Mouse (Mus musculus): ENCODE measurements around the gene Fkbp10.

The Fkbp10 gene

GRCm38 (mm10) chr11:100394353-100395074 lies 21.0 kb upstream of the Fkbp10 start:
- DNase-seq (ENCODE audit: low spot score in 2 of 2), result no peak

DNA sequence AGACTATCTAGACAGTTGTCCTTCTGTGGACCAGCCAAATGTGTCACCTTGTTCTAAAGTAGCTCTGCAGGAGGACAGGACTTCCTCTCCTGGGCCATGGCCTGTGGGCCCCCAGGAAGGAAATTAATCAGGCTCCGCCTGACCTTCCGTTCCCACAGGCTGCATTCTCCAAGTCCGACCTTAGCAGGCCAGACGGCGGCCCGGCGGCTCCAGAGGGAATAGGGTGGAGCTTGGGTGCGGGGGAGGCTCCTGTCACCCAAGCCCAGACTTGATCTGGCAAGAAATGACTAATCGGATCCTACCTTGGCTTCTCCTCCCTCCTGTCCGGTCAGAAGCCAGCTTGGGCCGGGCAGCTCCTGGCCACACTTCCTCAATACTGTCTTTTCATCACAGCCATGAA lies 20.3 kb upstream of the Fkbp10 start:
- no peak for DNase-seq (ENCODE audit: low spot score in 2 of 2)

DNA sequence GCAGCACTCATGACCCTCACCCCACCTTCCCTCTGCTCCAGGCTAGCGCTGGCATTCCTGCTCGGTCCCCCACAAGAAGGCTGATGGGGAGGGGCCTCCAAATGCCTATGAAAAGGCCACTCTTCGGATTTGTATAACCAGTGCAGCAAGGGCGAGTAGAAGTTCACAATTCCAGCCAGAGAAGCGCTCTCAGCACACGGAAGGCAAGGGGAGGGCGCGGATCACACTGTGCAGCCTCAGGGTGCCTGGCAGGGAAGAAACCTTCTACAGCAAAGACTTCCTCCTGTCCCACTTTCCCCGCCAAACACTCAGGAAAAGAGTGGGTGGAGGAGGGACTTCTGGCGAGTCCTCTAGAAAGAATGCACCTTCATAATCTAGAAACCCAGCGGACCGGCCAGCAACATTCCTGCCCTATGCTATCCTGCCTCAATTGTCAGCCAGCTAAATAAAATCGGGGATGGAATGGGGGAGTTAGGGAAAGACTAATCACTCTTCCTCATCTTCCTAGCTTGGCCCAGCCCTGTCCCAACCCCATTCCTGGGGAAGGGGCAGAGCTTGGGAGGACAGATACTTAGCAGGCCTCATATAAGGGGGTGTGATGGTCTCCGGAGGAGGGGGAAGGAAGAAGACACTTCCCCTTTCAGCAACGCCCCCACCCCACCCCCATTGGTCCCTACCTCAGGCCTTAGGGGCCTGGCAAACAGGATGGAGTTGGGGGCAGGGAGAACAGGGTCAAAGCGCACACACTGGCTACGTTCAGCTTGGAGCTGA lies 19.5 kb upstream of the Fkbp10 start:
- no peak for DNase-seq (ENCODE audit: low spot score in 2 of 2)

DNA sequence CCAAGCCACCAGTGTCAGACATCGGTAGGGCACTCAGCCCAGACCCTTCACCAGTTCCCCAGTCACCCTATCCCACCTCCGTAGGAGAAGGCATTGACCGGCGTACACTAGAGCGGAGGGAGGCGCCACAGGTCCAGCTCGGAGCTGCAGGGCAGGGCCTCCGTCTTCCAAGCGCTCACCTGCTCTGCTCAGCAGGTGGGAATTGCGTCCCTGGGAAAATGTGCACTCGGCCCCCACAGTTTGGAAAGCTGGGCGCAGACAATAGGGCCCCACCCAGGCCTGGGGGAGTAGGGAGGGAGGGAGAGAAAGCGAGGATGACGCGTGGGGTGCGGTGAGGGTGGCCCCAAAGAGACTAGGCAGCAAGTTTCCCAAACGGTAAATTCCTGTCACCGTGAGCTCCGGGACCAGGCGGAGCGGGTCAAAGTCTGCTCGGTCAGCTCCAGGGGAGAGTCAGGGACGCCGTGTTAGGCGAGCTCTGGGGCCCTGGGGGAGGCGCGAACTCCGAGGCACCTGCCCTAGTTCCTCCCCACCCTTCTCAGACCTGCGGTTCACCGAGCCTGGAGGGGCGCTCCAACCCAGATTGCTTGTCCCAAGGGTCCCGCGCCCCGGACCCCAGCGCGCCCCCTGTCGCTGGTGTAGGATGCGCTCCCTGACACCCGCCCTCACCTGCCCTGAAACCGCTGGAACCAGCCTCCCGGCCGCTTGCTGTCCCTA lies 18.5 kb upstream of the Fkbp10 start:
- no peak for DNase-seq (ENCODE audit: low spot score in 2 of 2)

DNA sequence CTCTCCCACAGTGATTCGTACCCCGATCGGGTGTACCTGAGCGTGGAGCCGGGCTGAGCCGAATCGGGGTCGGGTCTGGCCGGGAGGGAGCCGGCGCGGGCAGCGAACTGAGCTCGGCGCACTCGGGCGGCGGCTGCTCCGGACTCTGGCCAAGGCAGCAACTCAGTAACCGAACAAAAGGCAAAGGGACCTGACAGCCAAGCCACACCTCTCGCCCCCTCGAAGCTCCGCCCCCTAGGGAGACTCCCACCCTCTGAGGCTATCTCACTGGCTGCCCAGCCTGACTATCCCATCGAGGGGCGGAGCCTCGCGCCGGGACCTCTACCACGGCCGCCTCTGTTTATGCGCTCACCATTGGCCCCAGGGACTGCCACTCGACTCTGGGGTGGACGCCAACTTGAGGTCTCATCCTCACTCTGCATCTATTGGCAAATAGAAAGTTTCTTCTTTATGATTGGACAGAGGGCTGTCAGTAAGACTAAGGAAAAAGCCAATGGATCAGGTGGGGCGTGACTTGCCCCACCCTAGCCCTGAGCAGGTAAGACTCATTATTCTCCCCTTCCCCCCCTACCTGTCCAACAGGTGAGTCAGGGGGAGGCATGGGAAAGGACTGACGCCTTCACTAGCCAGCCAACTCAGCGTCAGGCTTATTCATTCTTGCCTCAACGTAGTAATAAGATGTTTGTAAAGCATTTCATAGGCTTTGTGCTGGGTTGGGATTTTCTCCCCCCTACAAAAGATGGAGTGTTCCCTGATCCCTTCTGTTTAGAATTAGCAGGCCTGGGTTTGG lies 17.7 kb upstream of the Fkbp10 start, which contains the start of gene Jup:
Gene Jup, minus strand, starts transcription at position 164 of the 790 bp plus-strand sequence.
- DNase-seq (ENCODE audit: low spot score in 2 of 2), result peak; percentile 96 to 97

GRCm38 (mm10) chr11:100398517-100398916 lies 17.0 kb upstream of the Fkbp10 start:
- DNase-seq (ENCODE audit: low spot score in 2 of 2), result no peak

DNA sequence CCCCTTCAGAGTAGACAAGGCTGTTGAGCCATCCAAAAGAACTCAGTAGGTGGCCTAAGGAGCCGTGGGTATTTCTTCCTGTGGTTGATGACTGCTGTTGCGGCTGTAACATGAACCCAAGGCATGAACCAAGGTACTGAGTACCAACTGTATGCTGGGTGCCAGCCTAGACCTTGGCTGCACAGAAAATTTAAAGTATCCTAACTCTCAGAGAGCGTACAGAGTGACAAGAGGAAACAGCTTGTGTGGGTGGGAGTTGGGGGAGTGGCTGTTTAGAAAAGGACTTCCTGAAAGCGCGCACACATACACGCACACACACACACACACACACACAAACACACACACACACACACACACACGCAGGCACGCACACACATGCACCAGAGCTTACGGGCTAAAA lies 16.2 kb upstream of the Fkbp10 start:
- peak; percentile 30 to 43 for DNase-seq (ENCODE audit: low spot score in 2 of 2)

DNA sequence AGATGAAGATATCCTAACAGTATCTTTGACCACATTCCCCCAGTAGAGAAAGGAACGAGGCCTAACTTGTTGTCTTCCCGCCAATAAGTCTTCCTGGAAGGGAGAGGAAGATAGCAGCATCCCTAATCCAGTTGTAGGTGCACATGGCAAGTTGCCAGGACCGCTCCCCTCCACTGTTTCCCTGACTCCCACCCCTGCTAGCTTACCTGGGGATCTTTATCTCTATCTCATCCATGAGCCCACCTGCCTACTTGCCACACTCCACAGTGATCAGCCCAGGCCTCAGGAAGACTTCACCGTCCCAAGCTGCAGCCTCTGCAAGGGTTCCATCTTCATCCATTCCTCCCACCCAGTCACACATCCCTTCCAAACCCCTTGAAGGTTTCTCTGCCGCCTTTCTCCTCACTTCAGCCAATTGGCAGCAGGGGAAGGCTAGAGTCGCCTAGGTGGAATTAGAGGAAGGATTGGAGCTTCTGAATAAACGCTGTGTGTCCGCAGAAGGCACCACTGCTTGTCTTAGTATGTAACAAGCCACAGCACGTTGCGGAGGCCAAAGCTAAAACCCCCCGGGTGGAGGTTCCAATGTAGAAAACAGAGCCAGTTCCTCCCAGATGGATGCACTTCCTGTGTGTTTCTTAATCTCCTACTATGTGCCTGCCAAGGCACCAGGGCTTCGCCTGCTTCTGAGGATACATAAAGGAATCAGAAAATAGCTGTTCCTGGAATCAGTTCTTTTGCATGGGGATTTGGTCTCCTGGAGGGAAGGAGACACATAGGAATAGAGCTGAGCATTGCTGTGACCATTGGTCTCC lies 15.6 kb upstream of the Fkbp10 start:
- no peak for DNase-seq (ENCODE audit: low spot score in 2 of 2)

DNA sequence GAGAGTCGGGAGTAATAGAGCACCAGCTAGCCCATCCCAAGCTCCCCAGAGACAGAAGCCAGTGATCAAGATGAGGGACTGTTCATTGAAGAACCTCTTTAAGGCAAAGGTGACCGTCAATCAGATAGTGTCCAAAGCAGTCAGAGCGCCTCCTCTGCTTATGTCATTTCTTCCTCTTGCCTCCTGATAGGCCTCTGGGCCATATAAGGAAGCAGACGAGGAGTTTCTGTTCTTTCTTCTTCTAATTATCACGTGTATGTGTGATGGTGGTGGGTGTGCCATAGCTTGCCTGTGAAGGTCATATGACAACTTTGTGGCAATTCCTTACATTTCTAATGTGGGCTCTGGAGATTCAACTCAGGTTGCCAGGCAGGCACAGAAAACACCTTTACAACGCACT lies 14.7 kb upstream of the Fkbp10 start:
- DNase-seq (ENCODE audit: low spot score in 2 of 2), result no peak

GRCm38 (mm10) chr11:100402240-100402639 lies 13.3 kb upstream of the Fkbp10 start:
- no peak for DNase-seq (ENCODE audit: low spot score in 2 of 2)

GRCm38 (mm10) chr11:100402682-100403081 lies 12.8 kb upstream of the Fkbp10 start:
- DNase-seq (ENCODE audit: low spot score in 2 of 2), result no peak

DNA sequence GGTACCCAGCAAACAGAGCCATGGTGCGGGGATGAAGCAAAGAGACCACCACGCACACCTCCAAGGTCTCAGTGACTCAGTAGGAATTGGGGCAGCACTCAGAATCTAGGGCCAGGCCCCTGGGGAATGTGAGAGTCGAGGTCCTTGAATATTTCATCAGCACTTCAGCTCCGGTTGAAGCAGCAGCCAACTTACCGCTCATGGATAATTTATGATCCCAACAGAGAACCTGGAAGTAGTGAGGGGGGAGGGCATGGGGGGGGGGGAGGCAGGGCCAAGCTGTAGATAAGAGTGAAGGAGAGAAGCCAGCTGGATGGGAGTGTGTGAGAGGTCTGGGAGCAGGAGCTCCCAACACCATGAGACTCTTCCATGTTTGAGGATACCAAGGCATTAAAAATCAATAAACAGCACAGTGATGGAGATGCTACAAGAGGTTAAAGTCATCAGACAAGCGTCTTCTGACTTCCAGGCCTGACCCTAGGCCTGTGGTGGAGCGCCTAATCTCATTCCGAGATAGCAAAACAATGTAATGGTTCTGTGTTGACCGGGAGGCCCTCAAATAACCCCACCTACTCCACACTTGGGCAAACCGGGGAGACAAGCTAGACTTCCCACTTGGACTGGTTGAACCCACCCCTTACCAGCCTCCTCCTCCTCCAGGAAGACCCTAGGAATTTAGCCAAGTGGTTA lies 11.9 kb upstream of the Fkbp10 start:
- no peak for DNase-seq (ENCODE audit: low spot score in 2 of 2)

DNA sequence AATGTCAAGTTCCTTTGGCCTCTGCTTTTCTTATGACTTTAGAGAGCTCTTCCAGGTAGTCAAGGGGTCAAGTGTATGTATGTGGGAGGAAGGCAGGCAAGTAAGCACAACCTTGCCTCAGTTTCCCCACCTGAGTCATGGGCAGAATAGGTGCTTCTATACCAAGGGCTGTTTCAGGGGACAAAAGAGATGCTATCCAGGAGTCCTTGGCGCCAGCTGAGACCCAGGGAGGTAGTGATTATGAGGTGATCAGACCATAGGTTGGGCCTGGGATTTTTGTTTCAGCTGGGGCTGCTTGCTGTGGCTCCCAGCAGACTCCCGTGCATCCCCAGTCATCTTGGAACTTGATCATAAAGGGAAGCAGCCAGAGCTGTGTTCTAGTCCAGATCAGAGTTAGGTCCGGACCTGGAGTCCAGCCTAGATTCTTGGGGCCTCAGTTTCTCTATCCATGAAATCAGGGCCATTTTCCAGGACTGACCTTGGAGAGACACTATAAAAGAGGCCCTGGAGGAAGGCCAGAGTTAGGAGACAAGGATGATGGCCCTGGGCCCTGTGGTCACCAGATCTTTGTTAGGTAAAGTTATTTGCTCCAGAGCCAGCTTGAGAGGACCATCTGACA lies 10.9 kb upstream of the Fkbp10 start:
- DNase-seq (ENCODE audit: low spot score in 2 of 2), result no peak

DNA sequence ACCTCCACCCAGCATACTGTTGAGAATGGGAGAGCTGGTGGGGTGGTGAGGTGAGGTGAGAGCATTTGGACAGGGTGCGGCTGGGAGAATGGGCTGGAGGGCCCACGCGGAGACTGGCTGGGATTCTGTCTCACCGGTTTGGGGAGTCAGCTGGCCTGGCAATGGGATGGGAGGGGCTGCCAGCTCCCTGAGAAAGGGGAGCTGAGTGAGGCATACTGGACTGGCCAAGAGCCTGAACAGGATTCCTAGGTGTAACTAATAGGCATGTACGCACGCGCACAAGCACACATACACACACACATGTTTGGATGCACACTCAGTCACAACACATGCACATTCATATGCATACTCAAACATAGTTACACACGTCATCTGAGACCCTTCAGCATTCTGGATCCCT lies 9.2 kb upstream of the Fkbp10 start:
- no peak for DNase-seq (ENCODE audit: low spot score in 2 of 2)

- no peak for DNase-seq (ENCODE audit: low spot score in 2 of 2)
Measured at GRCm38 (mm10) chr11:100406995-100407705, 8.3 kb upstream of the Fkbp10 start.

DNA sequence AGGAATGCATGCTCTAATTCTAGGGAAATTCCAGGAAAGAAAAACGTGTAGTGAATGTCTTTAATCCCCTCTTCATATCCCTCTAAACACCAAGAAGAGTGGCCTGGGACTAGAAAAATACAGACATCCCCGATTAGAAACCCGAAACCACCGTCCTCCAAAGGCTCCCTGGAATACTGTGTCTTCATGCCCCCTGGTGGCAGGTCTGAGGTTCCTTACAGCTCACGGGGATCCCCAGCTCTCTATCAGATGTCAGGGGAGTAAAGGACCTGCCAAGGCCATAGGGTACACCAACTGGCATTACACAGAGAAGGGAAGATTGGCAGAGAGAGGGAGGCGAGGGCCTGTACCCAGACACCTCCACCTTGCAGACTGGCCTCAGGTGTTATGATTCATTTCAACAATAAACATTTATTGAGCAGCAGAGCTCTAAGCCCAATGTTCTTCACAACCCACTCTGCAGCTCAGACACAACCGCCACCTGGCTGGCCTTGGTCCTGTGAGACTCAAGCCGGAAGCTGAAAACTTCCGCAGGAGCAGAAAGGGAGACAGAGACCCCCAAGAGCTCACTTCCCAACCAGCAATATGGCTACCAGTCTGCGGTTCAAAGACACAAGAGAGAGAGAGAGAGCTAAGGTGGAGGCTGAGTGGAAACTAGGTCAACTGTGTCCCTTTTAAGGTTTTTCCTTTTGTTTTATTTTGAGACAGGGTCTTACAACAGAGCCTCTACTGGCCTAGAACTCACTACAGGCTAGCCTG lies 7.2 kb upstream of the Fkbp10 start:
- DNase-seq (ENCODE audit: low spot score in 2 of 2), result peak in 1 of 2 experiments; percentile 52

DNA sequence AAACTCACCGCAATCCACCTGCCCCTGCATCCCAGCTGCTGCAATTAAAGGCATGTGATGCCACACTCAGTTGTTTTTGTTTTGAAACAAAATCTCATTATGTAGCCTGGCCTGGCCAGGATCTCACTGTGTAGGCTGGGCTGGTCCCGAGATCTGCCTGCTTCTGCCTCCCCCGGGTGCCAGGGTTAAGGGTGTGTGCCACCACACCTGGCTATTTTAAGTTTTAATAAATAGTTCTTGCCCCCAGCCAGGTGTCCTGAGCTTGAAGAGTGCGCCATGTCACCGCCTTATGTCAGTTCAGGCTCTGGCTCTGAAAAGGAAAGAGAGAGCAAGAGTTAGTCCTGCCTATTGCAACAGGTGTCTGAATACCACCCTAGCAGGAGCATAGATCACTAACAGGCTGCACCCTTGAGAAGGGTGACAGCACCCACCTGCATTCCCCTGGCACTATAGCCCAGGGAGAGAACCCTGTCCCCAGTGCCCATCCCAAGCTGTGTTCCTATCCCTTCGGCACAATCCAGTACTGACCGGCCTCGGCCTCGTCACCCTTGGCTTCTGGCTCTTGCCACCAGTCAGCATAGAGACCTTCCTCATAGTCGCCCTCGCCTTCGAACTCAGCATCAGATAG lies 6.5 kb upstream of the Fkbp10 start:
- DNase-seq (ENCODE audit: low spot score in 2 of 2), result no peak

DNA sequence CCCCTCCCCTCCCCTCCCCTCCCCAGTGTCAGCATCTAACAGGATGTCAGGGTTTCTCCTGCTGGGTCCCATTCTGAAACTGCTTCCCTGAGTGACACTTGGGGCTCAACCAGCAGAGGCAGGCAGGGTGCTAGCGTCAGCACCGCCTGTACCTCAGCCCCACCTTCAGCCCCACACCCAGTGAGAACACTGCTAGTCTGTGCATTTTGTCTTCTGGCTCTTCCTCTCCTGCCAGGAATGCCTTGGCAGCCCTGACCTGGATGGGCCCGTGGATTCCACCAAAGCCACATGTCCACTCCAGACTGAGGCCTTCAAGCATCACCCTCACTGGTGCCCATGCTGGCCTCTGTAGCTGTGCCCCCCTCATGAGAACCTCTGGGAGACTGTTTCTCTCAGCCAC lies 5.8 kb upstream of the Fkbp10 start:
- DNase-seq (ENCODE audit: low spot score in 2 of 2), result no peak
